Mouse (Mus musculus): ENCODE results near the gene Hist1h2bn. TPM values are rescaled to one million over a fixed set of nuclear protein-coding genes. Genes with fewer than 3 reads are reported as not detected.
"Not testable (repeated sequence)": the region's sequence is repeated elsewhere in the genome, so short reads cannot be mapped to it uniquely, and the experiment has no call there.

Hist1h2bn gene
- polyA plus RNA-seq, 1 experiment: 1.7 TPM

- no peak for TF ChIP-seq GATA1 (IDR thresholded peaks at IDR 0.05; ENCODE audit: low read length)
Observed at GRCm38 (mm10) chr13:21722993-21723836, 30.7 kb upstream of the Hist1h2bn start.

GRCm38 (mm10) chr13:21727948-21728572 lies 25.9 kb upstream of the Hist1h2bn start:
- no peak for TF ChIP-seq GATA1 (IDR thresholded peaks at IDR 0.05; ENCODE audit: low read length)

- no peak for TF ChIP-seq GATA1 (IDR thresholded peaks at IDR 0.05; ENCODE audit: low read length)
Observed at GRCm38 (mm10) chr13:21729544-21729943, 24.4 kb upstream of the Hist1h2bn start.

- no peak for TF ChIP-seq GATA1 (IDR thresholded peaks at IDR 0.05; ENCODE audit: low read length)
Observed at GRCm38 (mm10) chr13:21733466-21733865, 20.5 kb upstream of the Hist1h2bn start.

- TF ChIP-seq GATA1 (IDR thresholded peaks at IDR 0.05; ENCODE audit: low read length): no peak
Observed at GRCm38 (mm10) chr13:21734010-21734905, 19.7 kb upstream of the Hist1h2bn start.

- TF ChIP-seq GATA1 (IDR thresholded peaks at IDR 0.05; ENCODE audit: low read length): not testable (repeated sequence)
Observed at GRCm38 (mm10) chr13:21734906-21735767, 18.8 kb upstream of the Hist1h2bn start, which contains the start of gene Hist1h4j. Gene Hist1h4j (plus strand): TSS chr13:21735064.

- TF ChIP-seq GATA1 (IDR thresholded peaks at IDR 0.05; ENCODE audit: low read length): peak; percentile 39
Observed at GRCm38 (mm10) chr13:21745006-21745405, 8.9 kb upstream of the Hist1h2bn start.

GRCm38 (mm10) chr13:21749387-21750158 lies 4.3 kb upstream of the Hist1h2bn start:
- TF ChIP-seq GATA1 (IDR thresholded peaks at IDR 0.05; ENCODE audit: low read length): no peak

GRCm38 (mm10) chr13:21750159-21751017 lies 3.5 kb upstream of the Hist1h2bn start, which contains the start of gene Hist1h4k:
Gene Hist1h4k (minus strand): TSS chr13:21750505.
- not testable (repeated sequence) for TF ChIP-seq GATA1 (IDR thresholded peaks at IDR 0.05; ENCODE audit: low read length)

GRCm38 (mm10) chr13:21751417-21751816 lies 2.5 kb upstream of the Hist1h2bn start:
- TF ChIP-seq GATA1 (IDR thresholded peaks at IDR 0.05; ENCODE audit: low read length): no peak

- no peak for TF ChIP-seq GATA1 (IDR thresholded peaks at IDR 0.05; ENCODE audit: low read length)
Observed at GRCm38 (mm10) chr13:21751827-21752226, 2.1 kb upstream of the Hist1h2bn start.

- no peak for TF ChIP-seq GATA1 (IDR thresholded peaks at IDR 0.05; ENCODE audit: low read length)
Observed at GRCm38 (mm10) chr13:21752356-21752755, 1.6 kb upstream of the Hist1h2bn start.

- no peak for TF ChIP-seq GATA1 (IDR thresholded peaks at IDR 0.05; ENCODE audit: low read length)
Observed at GRCm38 (mm10) chr13:21753051-21753523, 836 bp upstream of the Hist1h2bn start.
